Comparison of ENCODE assay signal across 14 mouse cellular contexts in the genomic region with DNA sequence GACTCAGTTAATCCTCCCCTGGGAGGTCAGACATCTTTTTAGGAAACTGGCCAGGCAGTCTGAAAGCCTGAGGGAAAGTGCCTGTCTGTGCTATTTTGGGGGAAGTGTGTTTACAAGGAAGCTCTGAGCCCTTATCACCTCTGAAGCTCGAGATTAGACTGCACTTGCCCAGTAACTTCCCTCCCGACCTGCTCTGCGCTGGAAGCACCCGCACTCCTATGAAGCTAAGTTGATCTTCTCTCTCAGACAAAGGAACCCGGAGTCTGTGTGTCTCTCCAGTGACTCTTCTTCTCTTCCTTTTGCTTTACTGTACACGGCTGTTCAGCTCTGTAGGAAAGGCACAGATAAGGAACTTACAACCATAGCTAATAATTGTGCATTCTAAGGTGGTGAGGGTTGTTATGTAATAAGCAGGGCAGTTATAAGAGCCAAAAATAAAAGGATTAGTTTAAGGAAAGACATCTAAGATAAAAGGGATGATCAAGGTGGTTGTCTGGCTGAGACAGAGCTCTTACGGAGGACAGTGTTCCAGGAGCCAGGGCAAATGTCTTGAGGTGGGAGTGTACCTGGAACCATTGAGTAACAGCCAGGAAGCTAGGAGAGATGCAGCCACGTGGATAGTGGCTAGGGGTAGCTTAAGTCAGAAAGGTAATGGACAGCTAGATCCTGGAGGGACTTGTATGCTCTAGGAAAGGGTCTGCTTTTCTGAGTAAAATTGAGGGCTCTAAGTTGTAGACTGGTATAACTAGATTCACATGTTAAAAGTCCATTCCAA. TPM values are rescaled to one million over a fixed set of nuclear protein-coding genes. Genes with fewer than 3 reads are reported as not detected.
DNase-seq lines count a peak whose midpoint lies in the region; ATAC-seq and TF ChIP-seq lines count a peak whose summit lies in the region.
"Had no signal": no experiment of that assay in that cellular context is flagged by ENCODE, and none has a peak within 500 bp of the region (broad histone marks: within the 10 kb centered on the region; RNA-seq: fewer than 3 reads in every experiment).

No protein-coding gene starts in this region.

- H3K9ac ChIP-seq in MEL (ENCODE audit: control insufficient read depth, low read depth, low read length, poor library complexity, severe bottlenecking) = peak overlapping the region; percentile 58
- H3K9ac ChIP-seq in heart, postnatal 0 days (replicated peaks; ENCODE audit: low read depth, low read length) = no peak overlapping the region
- no peak overlapping the region for H3K9ac ChIP-seq in liver, embryonic 16.5 days (ENCODE audit: low read depth, low read length)
- no peak overlapping the region for H3K9ac ChIP-seq in intestine, postnatal 0 days (ENCODE audit: low read depth, low read length)
- H3K9ac ChIP-seq: lung, embryonic 15.5 days; neural tube, embryonic 15.5 days; stomach, embryonic 15.5 days had no signal

- TF ChIP-seq RAD21 in MEL (IDR thresholded peaks at IDR 0.05; ENCODE audit: low read depth, low read length) = no peak; the same call in 1 of the 2 replicates

- peak overlapping the region; percentile 28 to 67 for H3K4me3 ChIP-seq in MEL (ENCODE audit: control insufficient read depth in 1 of 2, insufficient read depth in 1 of 2, low read depth in 2 of 2, low read length in 2 of 2)
- no peak overlapping the region for H3K4me3 ChIP-seq in heart, postnatal 0 days (ENCODE audit: low read depth, low read length)
- no peak overlapping the region for H3K4me3 ChIP-seq in liver, embryonic 16.5 days (ENCODE audit: low read depth, low read length)
- no peak overlapping the region for H3K4me3 ChIP-seq in cerebellum, adult 2 months (replicated peaks; ENCODE audit: insufficient read depth, low read depth, low read length)
- no peak overlapping the region for H3K4me3 ChIP-seq in intestine, postnatal 0 days (ENCODE audit: low read depth, low read length)
- H3K4me3 ChIP-seq: forebrain, embryonic 10.5 days; lung, embryonic 15.5 days; neural tube, embryonic 15.5 days; stomach, embryonic 15.5 days had no signal

- WGBS in heart, postnatal 0 days = 8% methylated on average over 8 of the region's 8 CpGs
- WGBS in liver, embryonic 16.5 days (ENCODE audit: insufficient replicate concordance) = 9% methylated on average over 8 of the region's 8 CpGs
- 68% methylated on average over 8 of the region's 8 CpGs for WGBS in cerebellum, adult 2 months
- WGBS in intestine, postnatal 0 days = 25% methylated on average over 8 of the region's 8 CpGs

- no peaks in the 10 kb centered on the region for H3K79me2 ChIP-seq in MEL (ENCODE audit: control insufficient read depth, insufficient read depth, low read length, poor library complexity)

- H3K9me3 ChIP-seq in MEL (replicated peaks; ENCODE audit: insufficient read depth, low read length) = no peaks in the 10 kb centered on the region
- H3K9me3 ChIP-seq in heart, postnatal 0 days (replicated peaks; ENCODE audit: control insufficient read depth, low read length) = no peaks in the 10 kb centered on the region
- H3K9me3 ChIP-seq in liver, embryonic 16.5 days (replicated peaks; ENCODE audit: control insufficient read depth, low read length) = no peaks in the 10 kb centered on the region
- H3K9me3 ChIP-seq in intestine, postnatal 0 days (ENCODE audit: control insufficient read depth) = no peaks in the 10 kb centered on the region
- H3K9me3 ChIP-seq: forebrain, embryonic 10.5 days; lung, embryonic 15.5 days; neural tube, embryonic 15.5 days; stomach, embryonic 15.5 days had no signal

- TF ChIP-seq POLR2A in MEL (IDR thresholded peaks at IDR 0.05; ENCODE audit: control insufficient read depth in 1 of 2, insufficient read depth in 1 of 2, low read depth in 1 of 2, low read length in 2 of 2, poor library complexity in 1 of 2) = peak in 1 of 2 experiments; percentile 56; a peak in 2 of 4 replicates
- no peak for TF ChIP-seq POLR2A in cerebellum, adult 2 months (IDR thresholded peaks at IDR 0.05; ENCODE audit: borderline replicate concordance, insufficient read depth, low read length)

- TF ChIP-seq EP300 in MEL (IDR thresholded peaks at IDR 0.05; ENCODE audit: low read depth in 1 of 2, low read length in 2 of 2) = peak; percentile 65 to 72
- TF ChIP-seq EP300 in heart, postnatal 0 days (IDR thresholded peaks at IDR 0.05; ENCODE audit: low read depth) = no peak

- 0 out of 2 replicates have a peak, but pooled peaks have one; percentile 27 for ATAC-seq in granulocyte monocyte progenitor cell, adult 5-6 weeks (replicated peaks; ENCODE audit: poor library complexity, severe bottlenecking)
- ATAC-seq in heart, postnatal 0 days (ENCODE audit: insufficient read depth, low read depth) = peak; percentile 93
- peak; percentile 68 for ATAC-seq in liver, embryonic 16.5 days (ENCODE audit: low read depth)
- ATAC-seq in intestine, postnatal 0 days = no peak

- H3K36me3 ChIP-seq in MEL (ENCODE audit: control insufficient read depth in 1 of 2, insufficient read depth in 2 of 2, low read length in 2 of 2) = peaks cover 0 to 6% of the 10 kb centered on the region in 2 experiments; a peak in 2 of 4 replicates
- 0 out of 2 replicates have a peak, but pooled peaks cover 3% of the 10 kb centered on the region for H3K36me3 ChIP-seq in heart, postnatal 0 days (replicated peaks; ENCODE audit: control insufficient read depth, insufficient read depth, low read length)
- no peaks in the 10 kb centered on the region for H3K36me3 ChIP-seq in liver, embryonic 16.5 days (ENCODE audit: control insufficient read depth, insufficient read depth)
- no peaks in the 10 kb centered on the region; the same call in 1 of the 2 replicates for H3K36me3 ChIP-seq in intestine, postnatal 0 days (ENCODE audit: control insufficient read depth, insufficient read depth)
- H3K36me3 ChIP-seq: lung, embryonic 15.5 days had no signal

- H3K4me1 ChIP-seq in MEL (ENCODE audit: control insufficient read depth in 1 of 2, insufficient read depth in 2 of 2, low read length in 2 of 2) = peaks cover 3 to 6% of the 10 kb centered on the region in 2 experiments
- peaks cover 13% of the 10 kb centered on the region; the same call in 1 of the 2 replicates for H3K4me1 ChIP-seq in heart, postnatal 0 days (ENCODE audit: control insufficient read depth, insufficient read depth)
- H3K4me1 ChIP-seq in liver, embryonic 16.5 days (ENCODE audit: control insufficient read depth, low read depth, low read length) = peaks cover 6% of the 10 kb centered on the region
- H3K4me1 ChIP-seq in cerebellum, adult 2 months (ENCODE audit: control insufficient read depth, insufficient read depth, low read length) = no peaks in the 10 kb centered on the region
- peaks cover 6% of the 10 kb centered on the region; the same call in 1 of the 2 replicates for H3K4me1 ChIP-seq in intestine, postnatal 0 days (replicated peaks; ENCODE audit: control insufficient read depth, insufficient read depth, low read length)
- H3K4me1 ChIP-seq: forebrain, embryonic 10.5 days; lung, embryonic 15.5 days; neural tube, embryonic 15.5 days; stomach, embryonic 15.5 days had no signal

- no peaks in the 10 kb centered on the region for H3K27me3 ChIP-seq in MEL (ENCODE audit: control insufficient read depth in 1 of 2, insufficient read depth in 2 of 2, low read length in 2 of 2)
- H3K27me3 ChIP-seq in heart, postnatal 0 days (ENCODE audit: control insufficient read depth, insufficient read depth, low read length) = no peaks in the 10 kb centered on the region
- no peaks in the 10 kb centered on the region for H3K27me3 ChIP-seq in liver, embryonic 16.5 days (ENCODE audit: control insufficient read depth, insufficient read depth, low read depth, low read length)
- no peaks in the 10 kb centered on the region for H3K27me3 ChIP-seq in cerebellum, adult 2 months (ENCODE audit: control insufficient read depth, insufficient read depth, low read length)
- H3K27me3 ChIP-seq in intestine, postnatal 0 days (replicated peaks; ENCODE audit: control insufficient read depth, insufficient read depth, low read length) = no peaks in the 10 kb centered on the region
- H3K27me3 ChIP-seq: lung, embryonic 15.5 days; neural tube, embryonic 15.5 days; stomach, embryonic 15.5 days had no signal

- peak overlapping the region; percentile 44 for H3K4me2 ChIP-seq in heart, postnatal 0 days (ENCODE audit: low read depth, low read length)
- no peak overlapping the region for H3K4me2 ChIP-seq in liver, embryonic 16.5 days (ENCODE audit: low read depth, low read length)
- no peak overlapping the region for H3K4me2 ChIP-seq in intestine, postnatal 0 days (replicated peaks; ENCODE audit: low read depth)
- H3K4me2 ChIP-seq: lung, embryonic 15.5 days; neural tube, embryonic 15.5 days; stomach, embryonic 15.5 days had no signal

- peak; percentile 84 for DNase-seq in MEL (ENCODE audit: low read depth, low spot score)
- DNase-seq in heart, postnatal 0 days (ENCODE audit: low spot score) = peak; percentile 84
- DNase-seq in urinary bladder, postnatal 10 days (ENCODE audit: low spot score) = no peak
- DNase-seq in cerebellum, adult 2 months = no peak
- DNase-seq in retina, embryonic 14.5 days (ENCODE audit: low spot score) = no peak
- DNase-seq: cerebellum, adult 8-10 months; gastrocnemius, postnatal 14 days had no signal

- peak overlapping the region; percentile 61 for H3K27ac ChIP-seq in MEL (ENCODE audit: control insufficient read depth, low read depth, low read length)
- peak overlapping the region; percentile 69 for H3K27ac ChIP-seq in heart, postnatal 0 days (ENCODE audit: low read depth)
- H3K27ac ChIP-seq in liver, embryonic 16.5 days (ENCODE audit: low read length) = no peak overlapping the region
- no peak overlapping the region for H3K27ac ChIP-seq in cerebellum, adult 2 months (ENCODE audit: insufficient read depth, low read length)
- H3K27ac ChIP-seq in intestine, postnatal 0 days (ENCODE audit: low read depth, low read length) = no peak overlapping the region; the same call in 1 of the 2 replicates
- H3K27ac ChIP-seq: forebrain, embryonic 10.5 days; lung, embryonic 15.5 days; neural tube, embryonic 15.5 days; stomach, embryonic 15.5 days had no signal

- TF ChIP-seq CTCF in MEL (IDR thresholded peaks at IDR 0.05 in 2 of 3, conservative IDR thresholded peaks at IDR 0.05 in 1 of 3; ENCODE audit: control insufficient read depth in 1 of 3, insufficient read depth in 1 of 3, low read depth in 2 of 3, low read length in 3 of 3, poor library complexity in 1 of 3, severe bottlenecking in 1 of 3) = no peak
- no peak for TF ChIP-seq CTCF in heart, postnatal 0 days (IDR thresholded peaks at IDR 0.05; ENCODE audit: low read depth)
- TF ChIP-seq CTCF in cerebellum, adult 2 months (IDR thresholded peaks at IDR 0.05; ENCODE audit: borderline replicate concordance, insufficient read depth, low read depth, low read length) = no peak
- TF ChIP-seq CTCF in intestine, postnatal 0 days (IDR thresholded peaks at IDR 0.05; ENCODE audit: low read depth) = no peak

RNA-seq across cellular contexts. Expression of a gene that starts 47.1 kb away (rescaled TPM):
- total RNA-seq in MEL (2012; rRNA removed) = 59.4 and 66.9 TPM in 2 replicates
- polyA plus RNA-seq in MEL (2012; ENCODE audit: insufficient read depth in 1 of 2, insufficient read length in 2 of 2, low read depth in 1 of 2, low replicate concordance in 2 of 2, missing spikeins in 1 of 2) = 100 to 1,000 TPM; 161 to 187 TPM
- total RNA-seq in granulocyte monocyte progenitor cell, adult 5-6 weeks (2014; fragmentation: Nextera tagmentation) = 37.8 and 92.4 TPM in 2 replicates
- total RNA-seq in granulocyte monocyte progenitor cell, adult 5-6 weeks (2017) = 44.0 and 45.5 TPM in 2 replicates
- 41.6 and 76.8 TPM in 2 replicates for total RNA-seq in heart, postnatal 0 days (2014; rRNA removed; ENCODE audit: low replicate concordance)
- polyA plus RNA-seq in heart, postnatal 0 days (2015; fragmentation: Nextera tagmentation; extraction: Ambion mirVana) = 15.4 and 19.4 TPM in 2 replicates
- polyA plus RNA-seq in liver, embryonic 16.5 days (2015; fragmentation: Nextera tagmentation; extraction: Ambion mirVana) = 12.0 and 12.4 TPM in 2 replicates
- 35.8 and 38.8 TPM in 2 replicates for polyA plus RNA-seq in cerebellum, adult 2 months (2012; rRNA removed)
- 13.6 and 16.9 TPM in 2 replicates for polyA plus RNA-seq in intestine, postnatal 0 days (2015; fragmentation: Nextera tagmentation; extraction: Ambion mirVana)

Comparison
In these comparisons a context has a peak if more than half of its experiments do, and no peak if none do; other contexts are left out.
1. DNase-seq: peak in MEL (single experiment) and heart, postnatal 0 days (single experiment); none in urinary bladder, postnatal 10 days (single experiment), cerebellum, adult 2 months (0 of 2) and retina, embryonic 14.5 days (single experiment).
2. H3K27ac ChIP-seq: peak in MEL (single experiment) and heart, postnatal 0 days (single experiment); none in liver, embryonic 16.5 days (single experiment), cerebellum, adult 2 months (single experiment) and intestine, postnatal 0 days (single experiment).
3. H3K4me3 ChIP-seq: peak in MEL (2 of 2); none in heart, postnatal 0 days (single experiment), liver, embryonic 16.5 days (single experiment), cerebellum, adult 2 months (single experiment) and intestine, postnatal 0 days (single experiment).